Mouse (Mus musculus): ENCODE measurements around the gene Vmn1r100.
"Not testable (repeated sequence)": the region's sequence is repeated elsewhere in the genome, so short reads cannot be mapped to it uniquely, and the experiment has no call there.

The Vmn1r100 gene

GRCm38 (mm10) chr7:20417642-20418041 lies at the start of gene Vmn1r100:
Gene Vmn1r100 (plus strand): TSS chr7:20417942.
- not testable (repeated sequence) for DNase-seq (ENCODE audit: low spot score)

- DNase-seq (ENCODE audit: low spot score), result not testable (repeated sequence)
Observed at GRCm38 (mm10) chr7:20375310-20375709, 42.4 kb upstream of the Vmn1r100 start, which contains the start of gene Gm5728. Gene Gm5728 (minus strand): TSS chr7:20375410.

- DNase-seq (ENCODE audit: low spot score), result not testable (repeated sequence)
Observed at GRCm38 (mm10) chr7:20442493-20442892, 24.8 kb downstream of the Vmn1r100 start, which contains the start of gene Vmn1r101. Gene Vmn1r101 (minus strand): TSS chr7:20442593.
